Comparison of ENCODE assay signal across 13 mouse cellular contexts in the genomic region with DNA sequence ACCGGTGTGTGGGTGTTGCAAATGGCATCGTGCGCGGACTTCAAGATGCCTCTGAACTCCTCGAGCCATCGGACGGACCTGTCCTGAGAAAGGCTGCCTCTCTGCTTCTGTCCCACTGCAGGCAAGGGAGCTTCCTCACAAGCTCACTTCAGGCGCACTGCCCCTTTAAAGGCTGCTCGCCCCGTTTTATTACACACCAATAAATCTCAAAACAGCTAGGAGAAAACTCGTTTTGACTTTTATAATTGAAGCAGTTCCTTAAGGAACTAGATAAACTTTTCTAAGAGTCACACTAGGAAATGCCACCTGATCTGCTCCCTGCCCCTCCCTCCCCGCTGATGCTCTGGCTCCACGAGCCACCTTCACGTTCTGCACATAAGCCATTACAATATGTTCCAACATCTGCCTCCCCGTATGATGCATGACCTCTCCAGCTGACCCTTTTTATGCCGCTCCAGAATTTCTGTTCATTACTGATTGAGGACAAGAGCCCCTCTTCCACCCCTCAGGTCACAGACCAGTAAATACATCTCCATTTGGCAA.
A peak's percentile ranks its signal among the peaks of the same experiment; 100 is the strongest.
DNase-seq lines count a peak whose midpoint lies in the region; ATAC-seq and TF ChIP-seq lines count a peak whose summit lies in the region.
"Had no signal": no experiment of that assay in that cellular context is flagged by ENCODE, and none has a peak within 500 bp of the region (broad histone marks: within the 10 kb centered on the region; RNA-seq: fewer than 3 reads in every experiment).

No protein-coding gene starts in this region.

- H3K4me2 ChIP-seq in kidney, postnatal 0 days (ENCODE audit: low read length) = peak overlapping the region; percentile 46
- peak overlapping the region; percentile 49 for H3K4me2 ChIP-seq in intestine, postnatal 0 days (replicated peaks; ENCODE audit: low read depth)
- H3K4me2 ChIP-seq in neural tube, embryonic 15.5 days = peak overlapping the region; percentile 42
- H3K4me2 ChIP-seq: heart, embryonic 15.5 days; lung, embryonic 15.5 days had no signal

- no peak for ATAC-seq in kidney, postnatal 0 days (replicated peaks; ENCODE audit: low FRiP score, low read depth)
- ATAC-seq in intestine, postnatal 0 days = peak; percentile 75
- ATAC-seq in neural tube, embryonic 15.5 days (ENCODE audit: low FRiP score) = peak; percentile 21; the same call in 1 of the 2 replicates
- no peak for ATAC-seq in megakaryocyte progenitor cell, adult 5-6 weeks (replicated peaks; ENCODE audit: poor library complexity)
- ATAC-seq: hindbrain, embryonic 16.5 days had no signal

- H3K4me3 ChIP-seq in kidney, postnatal 0 days (replicated peaks; ENCODE audit: low read depth, low read length) = no peak overlapping the region
- H3K4me3 ChIP-seq in intestine, postnatal 0 days (ENCODE audit: low read depth, low read length) = no peak overlapping the region
- H3K4me3 ChIP-seq in neural tube, embryonic 15.5 days (replicated peaks) = no peak overlapping the region
- H3K4me3 ChIP-seq: heart, embryonic 15.5 days; lung, embryonic 15.5 days; myocyte had no signal

- peak; percentile 73 for DNase-seq in kidney, postnatal 0 days (ENCODE audit: low spot score)
- no peak for DNase-seq in kidney, adult 18-20 months
- peak; percentile 52 for DNase-seq in forelimb bud, embryonic 11.5 days (ENCODE audit: low read depth, low spot score)
- no peak for DNase-seq in thymus, postnatal 36 days
- DNase-seq: liver; thymus, postnatal 25 days had no signal

- H3K4me1 ChIP-seq in kidney, postnatal 0 days (replicated peaks; ENCODE audit: insufficient read depth, low read length) = no peaks in the 10 kb centered on the region; the same call in 1 of the 2 replicates
- H3K4me1 ChIP-seq in intestine, postnatal 0 days (replicated peaks; ENCODE audit: control insufficient read depth, insufficient read depth, low read length) = no peaks in the 10 kb centered on the region
- H3K4me1 ChIP-seq in neural tube, embryonic 15.5 days = peaks cover 9% of the 10 kb centered on the region
- H3K4me1 ChIP-seq: heart, embryonic 15.5 days; lung, embryonic 15.5 days had no signal

- H3K36me3 ChIP-seq in kidney, postnatal 0 days (ENCODE audit: insufficient read depth, low read length) = no peaks in the 10 kb centered on the region
- no peaks in the 10 kb centered on the region for H3K36me3 ChIP-seq in intestine, postnatal 0 days (ENCODE audit: control insufficient read depth, insufficient read depth)
- H3K36me3 ChIP-seq in neural tube, embryonic 15.5 days = no peaks in the 10 kb centered on the region
- H3K36me3 ChIP-seq: heart, embryonic 15.5 days; lung, embryonic 15.5 days had no signal

- no peak overlapping the region for H3K9ac ChIP-seq in kidney, postnatal 0 days (ENCODE audit: low read depth, low read length)
- no peak overlapping the region for H3K9ac ChIP-seq in intestine, postnatal 0 days (ENCODE audit: low read depth, low read length)
- H3K9ac ChIP-seq in neural tube, embryonic 15.5 days (replicated peaks) = no peak overlapping the region
- H3K9ac ChIP-seq: heart, embryonic 15.5 days; lung, embryonic 15.5 days had no signal

- TF ChIP-seq CTCF in kidney, postnatal 0 days (IDR thresholded peaks at IDR 0.05; ENCODE audit: low read depth) = no peak
- TF ChIP-seq CTCF in intestine, postnatal 0 days (IDR thresholded peaks at IDR 0.05; ENCODE audit: low read depth) = no peak

- 18% methylated on average over 16 of the region's 16 CpGs for WGBS in kidney, postnatal 0 days
- 29% methylated on average over 16 of the region's 16 CpGs for WGBS in intestine, postnatal 0 days
- WGBS in neural tube, embryonic 15.5 days = 23% methylated on average over 16 of the region's 16 CpGs

- H3K9me3 ChIP-seq in kidney, postnatal 0 days (replicated peaks; ENCODE audit: low read length) = no peaks in the 10 kb centered on the region
- H3K9me3 ChIP-seq in intestine, postnatal 0 days (ENCODE audit: control insufficient read depth) = no peaks in the 10 kb centered on the region
- H3K9me3 ChIP-seq in neural tube, embryonic 15.5 days (replicated peaks) = no peaks in the 10 kb centered on the region
- H3K9me3 ChIP-seq: heart, embryonic 15.5 days; lung, embryonic 15.5 days had no signal

- no peaks in the 10 kb centered on the region for H3K27me3 ChIP-seq in kidney, postnatal 0 days (ENCODE audit: insufficient read depth, low read length)
- H3K27me3 ChIP-seq in intestine, postnatal 0 days (replicated peaks; ENCODE audit: control insufficient read depth, insufficient read depth, low read length) = no peaks in the 10 kb centered on the region
- H3K27me3 ChIP-seq in neural tube, embryonic 15.5 days (replicated peaks) = no peaks in the 10 kb centered on the region
- H3K27me3 ChIP-seq: heart, embryonic 15.5 days; lung, embryonic 15.5 days had no signal

- H3K27ac ChIP-seq in kidney, postnatal 0 days = no peak overlapping the region
- no peak overlapping the region for H3K27ac ChIP-seq in intestine, postnatal 0 days (ENCODE audit: low read depth, low read length)
- no peak overlapping the region for H3K27ac ChIP-seq in neural tube, embryonic 15.5 days (replicated peaks)
- H3K27ac ChIP-seq: heart, embryonic 15.5 days; lung, embryonic 15.5 days had no signal

Comparison
In these comparisons a context has a peak if more than half of its experiments do, and no peak if none do; other contexts are left out.
1. DNase-seq: peak in kidney, postnatal 0 days (single experiment) and forelimb bud, embryonic 11.5 days (single experiment); none in kidney, adult 18-20 months (single experiment) and thymus, postnatal 36 days (0 of 2).
2. ATAC-seq: peak in intestine, postnatal 0 days (single experiment) and neural tube, embryonic 15.5 days (single experiment); none in kidney, postnatal 0 days (single experiment) and megakaryocyte progenitor cell, adult 5-6 weeks (single experiment).
3. Peak in every context shown above with its lines, with median percentiles within 50 percentile points of each other: H3K4me2 ChIP-seq.